Mouse (Mus musculus): ENCODE measurements around the gene Gpr158. TPM values are rescaled to one million over a fixed set of nuclear protein-coding genes. Genes with fewer than 3 reads are reported as not detected.

The Gpr158 gene
- polyA plus RNA-seq, 1 experiment from 2014 or later, result 0.25 TPM

DNA sequence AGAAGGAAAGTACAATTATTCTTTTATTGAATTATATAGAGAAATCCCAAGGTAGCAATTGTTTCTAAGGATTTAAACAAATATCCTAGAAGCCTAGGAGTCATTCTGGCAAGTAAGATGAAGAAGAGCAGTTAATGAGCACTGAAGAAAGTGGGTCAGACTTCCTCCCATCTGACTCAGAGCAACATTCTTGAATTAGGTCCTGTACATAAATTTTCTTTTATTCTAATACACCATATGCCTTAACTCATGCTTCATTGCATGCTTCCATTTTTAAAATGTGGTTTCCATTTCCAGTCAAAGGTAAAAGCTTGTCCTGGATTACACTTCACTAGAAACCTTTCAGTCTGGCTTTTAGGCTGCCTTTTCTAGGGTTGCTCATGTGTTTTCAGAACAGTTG, 432.7 kb downstream of the Gpr158 start:
- Histone ChIP-seq H3K9me3 (ENCODE audit: control insufficient read depth, low read length) (no peaks in the 10 kb centered on the region), H3K4me2 (ENCODE audit: low read depth) (no peak overlapping the region), H3K4me1 (ENCODE audit: control insufficient read depth, insufficient read depth, low read length) (no peaks in the 10 kb centered on the region), H3K27ac (ENCODE audit: low read depth, low read length) (no peak overlapping the region), H3K4me3 (ENCODE audit: low read depth, low read length) (no peak overlapping the region), H3K9ac (ENCODE audit: low read length) (no peak overlapping the region), H3K36me3 (ENCODE audit: control insufficient read depth, insufficient read depth, low read length) (no peaks in the 10 kb centered on the region), H3K27me3 (ENCODE audit: control insufficient read depth, insufficient read depth, low read length) (no peaks in the 10 kb centered on the region)
- no peak for ATAC-seq (ENCODE audit: insufficient read depth, low FRiP score, low TSS enrichment)
- DNase-seq (ENCODE audit: low spot score), result no peak

DNA sequence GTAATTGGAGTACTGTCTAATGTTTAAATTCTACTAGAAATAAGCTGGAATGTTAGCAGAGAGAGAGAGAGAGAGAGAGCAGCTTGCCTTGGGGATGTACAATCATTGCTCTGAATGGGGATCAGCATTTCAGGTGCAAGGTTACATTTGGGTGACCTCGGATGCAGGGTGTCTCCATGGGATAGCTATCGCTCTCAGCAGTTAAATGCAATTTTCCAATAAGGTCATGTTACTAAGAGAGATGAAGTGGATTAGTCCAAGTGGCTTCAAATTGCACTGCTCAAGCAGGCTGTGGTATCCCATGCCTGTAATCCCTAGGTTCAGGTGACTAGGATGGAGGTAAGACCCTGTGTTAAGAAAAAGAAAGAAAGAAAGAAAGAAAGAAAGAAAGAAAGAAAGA, 441.2 kb downstream of the Gpr158 start:
- H3K4me1 ChIP-seq (ENCODE audit: control insufficient read depth, insufficient read depth, low read length), result no peaks in the 10 kb centered on the region
- no peaks in the 10 kb centered on the region for H3K27me3 ChIP-seq (ENCODE audit: control insufficient read depth, insufficient read depth, low read length)
- no peaks in the 10 kb centered on the region for H3K36me3 ChIP-seq (ENCODE audit: control insufficient read depth, insufficient read depth, low read length)
- H3K4me3 ChIP-seq (ENCODE audit: low read depth, low read length), result no peak overlapping the region
- no peak overlapping the region for H3K9ac ChIP-seq (ENCODE audit: low read length)
- 69% methylated on average over 2 of the region's 2 CpGs for WGBS
- DNase-seq (ENCODE audit: low spot score) (no peak), ATAC-seq (ENCODE audit: insufficient read depth, low FRiP score, low TSS enrichment) (no peak)
- no peaks in the 10 kb centered on the region for H3K9me3 ChIP-seq (ENCODE audit: control insufficient read depth, low read length)
- no peak overlapping the region for H3K4me2 ChIP-seq (ENCODE audit: low read depth)
- no peak overlapping the region for H3K27ac ChIP-seq (ENCODE audit: low read depth, low read length)

DNA sequence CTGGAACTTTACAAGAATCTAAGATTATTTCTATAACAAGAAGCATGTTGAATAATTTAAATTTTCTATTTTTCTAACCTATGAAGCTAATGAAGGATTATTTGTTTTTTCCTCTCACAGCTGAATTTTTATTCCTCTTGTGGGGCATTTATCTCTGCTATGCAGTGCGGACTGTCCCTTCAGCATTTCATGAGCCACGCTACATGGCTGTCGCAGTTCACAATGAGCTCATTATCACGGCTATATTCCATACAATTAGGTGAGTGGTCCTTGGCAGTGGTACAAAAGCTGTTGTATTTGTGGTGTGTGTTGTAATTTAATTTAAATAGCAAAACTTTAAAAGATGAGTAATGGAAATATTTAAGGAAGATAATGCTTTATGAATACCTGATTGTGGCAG, 443.1 kb downstream of the Gpr158 start:
- H3K9ac ChIP-seq (ENCODE audit: low read length), result no peak overlapping the region
- H3K36me3 ChIP-seq (ENCODE audit: control insufficient read depth, insufficient read depth, low read length), result no peaks in the 10 kb centered on the region
- H3K4me2 ChIP-seq (ENCODE audit: low read depth), result no peak overlapping the region
- no peaks in the 10 kb centered on the region for H3K9me3 ChIP-seq (ENCODE audit: control insufficient read depth, low read length)
- WGBS, result 74% methylated on average over 4 of the region's 4 CpGs
- no peak overlapping the region for H3K27ac ChIP-seq (ENCODE audit: low read depth, low read length)
- no peaks in the 10 kb centered on the region for H3K4me1 ChIP-seq (ENCODE audit: control insufficient read depth, insufficient read depth, low read length)
- ATAC-seq (ENCODE audit: insufficient read depth, low FRiP score, low TSS enrichment), result no peak
- no peak overlapping the region for H3K4me3 ChIP-seq (ENCODE audit: low read depth, low read length)
- no peaks in the 10 kb centered on the region for H3K27me3 ChIP-seq (ENCODE audit: control insufficient read depth, insufficient read depth, low read length)
- DNase-seq (ENCODE audit: low spot score), result no peak

DNA sequence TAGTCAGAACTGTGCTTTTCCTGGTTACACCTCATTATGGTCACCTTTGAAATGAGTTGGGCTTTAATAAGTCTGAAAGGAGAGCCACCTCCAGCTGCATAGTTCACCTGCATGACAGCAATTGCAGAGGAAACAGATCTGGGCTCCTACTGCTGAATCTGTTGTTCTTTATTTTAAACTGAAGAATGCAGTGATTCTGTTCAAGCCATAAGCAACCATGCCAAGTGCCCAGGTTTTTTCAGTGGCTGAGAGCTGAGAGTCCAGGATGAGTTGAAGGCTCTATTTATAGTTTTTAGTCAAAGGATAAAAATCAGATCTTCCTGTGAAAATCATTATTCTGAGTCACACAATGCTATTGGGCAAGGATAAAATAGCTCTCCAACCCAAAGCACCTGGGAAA, 496.7 kb downstream of the Gpr158 start:
- DNase-seq (ENCODE audit: low spot score) (no peak), ATAC-seq (ENCODE audit: insufficient read depth, low FRiP score, low TSS enrichment) (no peak)
- H3K27me3 ChIP-seq (ENCODE audit: control insufficient read depth, insufficient read depth, low read length), result no peaks in the 10 kb centered on the region
- no peak overlapping the region for H3K4me2 ChIP-seq (ENCODE audit: low read depth)
- H3K4me3 ChIP-seq (ENCODE audit: low read depth, low read length), result no peak overlapping the region
- H3K36me3 ChIP-seq (ENCODE audit: control insufficient read depth, insufficient read depth, low read length), result no peaks in the 10 kb centered on the region
- H3K27ac ChIP-seq (ENCODE audit: low read depth, low read length), result no peak overlapping the region
- H3K9me3 ChIP-seq (ENCODE audit: control insufficient read depth, low read length), result no peaks in the 10 kb centered on the region
- no peaks in the 10 kb centered on the region for H3K4me1 ChIP-seq (ENCODE audit: control insufficient read depth, insufficient read depth, low read length)
- H3K9ac ChIP-seq (ENCODE audit: low read length), result no peak overlapping the region

Other genes starting within 250 kb of the Gpr158 start
- 0.57 and 0.88 TPM in 2 replicates for gene Enkur, start 162.2 kb upstream of the Gpr158 start, polyA plus RNA-seq (2014; fragmentation: Nextera tagmentation; extraction: Ambion mirVana)
- gene Thnsl1, start 161.8 kb upstream of the Gpr158 start, polyA plus RNA-seq (2014; fragmentation: Nextera tagmentation; extraction: Ambion mirVana), result 15.2 and 18.1 TPM in 2 replicates